Mouse (Mus musculus) monocyte, adult 5-6 weeks (primary cell): Measurements from ENCODE around the gene Cldn12. TPM values are rescaled to one million over a fixed set of nuclear protein-coding genes. Genes with fewer than 3 reads are reported as not detected.
A peak's percentile ranks its signal among the peaks of the same experiment; 100 is the strongest.

ENCODE experiments used
- ATAC-seq: fragments of 153-309, 156-312 bp; replicated peaks from 2 replicates; pipeline ENCODE4 v1.8.0; 2017; ENCODE audit warnings: mild to moderate bottlenecking; ENCODE audit not compliant: low TSS enrichment, insufficient number of reproducible peaks, severe bottlenecking, poor library complexity, low FRiP score
- total RNA-seq: library from RNA; stranded (forward); fragments of 200-1000, 200-491, 200-594 nt; gene quantifications from 3 replicates; pipeline ENCODE4 v1.2.3, GENCODE M21; 2017

Cldn12 gene
- total RNA-seq = 1.6 to 2.1 TPM (median 2.0 TPM) in 3 replicates

DNA sequence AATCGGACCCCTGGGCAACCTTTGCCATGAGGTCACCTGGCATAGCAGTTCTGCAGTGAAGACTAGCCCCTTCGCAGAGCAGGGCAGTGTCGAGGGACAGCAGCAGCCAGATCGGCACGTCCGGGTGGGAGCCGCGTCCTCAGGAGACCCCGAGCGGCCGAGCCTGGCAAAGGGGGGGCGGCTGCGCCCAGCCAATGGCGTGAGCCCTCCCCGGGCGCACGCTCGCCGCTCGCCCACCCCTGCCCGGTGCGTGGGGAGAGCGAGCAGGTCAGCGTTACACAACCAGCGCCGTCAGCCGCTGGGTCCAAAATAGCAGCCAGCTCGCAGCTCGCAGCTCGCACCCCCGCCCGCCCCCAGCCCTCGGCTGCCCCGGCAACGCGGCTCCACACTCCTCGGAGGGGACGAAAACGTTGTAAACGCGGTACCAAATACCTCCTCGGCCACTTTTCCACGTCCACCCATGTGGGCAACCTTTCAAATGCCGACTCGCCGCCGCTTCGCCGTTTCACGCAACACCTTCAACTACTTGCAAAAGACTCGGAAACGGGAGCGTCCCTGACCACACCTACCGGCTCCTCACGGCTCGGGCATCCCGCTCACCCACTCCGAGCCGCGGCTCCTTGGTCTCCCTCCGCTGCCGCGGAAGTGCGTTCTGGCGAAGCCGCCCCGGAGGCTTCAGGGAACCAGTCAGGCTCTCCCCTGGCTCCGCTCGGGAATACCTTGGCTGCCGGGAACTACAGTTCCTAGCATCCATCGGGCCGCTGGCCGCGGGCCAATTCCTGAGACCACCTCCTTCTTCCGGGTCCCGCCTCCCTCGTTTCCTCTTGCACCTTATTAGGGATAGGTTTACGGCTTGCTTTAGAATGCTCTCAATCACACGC lies at the start of gene Cldn12:
Gene Cldn12 (minus strand): TSS at position 763 of the 881 bp plus-strand sequence.
- ATAC-seq = peak; percentile 57; the same call in 1 of the 2 replicates

DNA sequence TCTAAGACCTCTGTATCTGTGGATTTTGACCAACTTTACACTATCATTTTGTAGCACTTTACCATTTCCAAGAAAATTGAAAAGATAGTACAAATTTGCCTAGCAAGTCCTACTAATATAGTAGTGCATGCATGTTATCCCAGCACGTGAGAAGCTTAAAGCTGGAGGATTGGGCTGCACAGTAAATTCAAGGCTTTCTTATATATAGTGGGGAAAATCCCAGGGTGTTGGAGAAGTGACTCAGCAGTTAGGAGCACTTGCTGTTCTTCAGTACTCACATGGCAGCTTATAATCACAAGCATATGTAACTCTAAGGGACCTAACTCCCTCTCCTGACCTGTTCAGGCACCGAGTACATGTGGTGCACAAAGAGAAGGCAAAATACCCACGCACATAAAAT lies 47.7 kb upstream of the Cldn12 start:
- no peak for ATAC-seq

DNA sequence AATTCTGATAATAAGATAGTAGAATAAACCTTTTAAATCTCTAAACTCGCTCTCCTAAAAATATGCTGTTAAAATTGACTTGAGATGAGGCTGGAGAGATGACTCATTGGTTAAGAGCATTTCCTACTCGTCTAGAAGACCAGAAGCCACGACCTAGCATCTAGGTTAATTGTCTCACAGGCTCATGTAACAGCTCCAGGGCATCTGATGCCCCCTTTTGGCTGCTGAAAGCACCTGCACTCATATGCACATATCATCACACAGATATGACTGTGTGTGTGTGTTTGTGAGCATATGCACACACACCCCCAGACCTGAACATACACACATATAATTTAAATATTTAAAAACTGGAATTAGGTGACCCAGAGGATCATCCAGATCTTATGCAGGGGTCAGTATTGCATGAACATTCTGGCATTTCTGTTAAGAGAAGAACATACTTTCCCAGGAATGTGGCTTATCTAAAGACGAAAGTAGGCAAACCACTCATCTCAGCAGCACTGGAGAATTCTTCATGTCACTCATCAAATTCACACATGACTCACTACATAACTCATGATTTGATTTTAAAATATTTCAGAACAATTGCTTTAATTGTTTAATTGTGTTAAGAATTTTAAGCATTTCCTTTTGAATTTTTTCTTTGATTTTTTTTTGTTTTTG lies 46.4 kb upstream of the Cldn12 start:
- ATAC-seq = no peak

DNA sequence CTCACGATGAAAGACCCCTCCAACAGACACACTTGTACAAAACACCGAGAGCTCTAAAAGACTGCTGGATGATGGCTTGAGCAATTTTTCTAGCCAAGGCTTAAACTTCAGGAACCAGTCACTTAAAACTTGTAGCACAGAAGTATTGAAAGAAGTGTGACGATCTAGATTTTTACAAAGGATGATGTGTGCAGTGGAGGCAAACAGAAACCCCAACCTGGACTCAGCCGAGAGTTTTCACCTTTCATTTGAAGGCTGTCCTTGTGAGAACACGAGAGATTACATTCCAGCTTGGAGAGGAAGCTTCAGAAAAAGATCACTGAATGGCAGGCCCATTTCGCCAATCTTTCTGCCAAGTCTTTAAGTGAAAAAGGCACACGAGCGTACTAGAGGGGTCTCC lies 45.0 kb upstream of the Cldn12 start:
- no peak for ATAC-seq

DNA sequence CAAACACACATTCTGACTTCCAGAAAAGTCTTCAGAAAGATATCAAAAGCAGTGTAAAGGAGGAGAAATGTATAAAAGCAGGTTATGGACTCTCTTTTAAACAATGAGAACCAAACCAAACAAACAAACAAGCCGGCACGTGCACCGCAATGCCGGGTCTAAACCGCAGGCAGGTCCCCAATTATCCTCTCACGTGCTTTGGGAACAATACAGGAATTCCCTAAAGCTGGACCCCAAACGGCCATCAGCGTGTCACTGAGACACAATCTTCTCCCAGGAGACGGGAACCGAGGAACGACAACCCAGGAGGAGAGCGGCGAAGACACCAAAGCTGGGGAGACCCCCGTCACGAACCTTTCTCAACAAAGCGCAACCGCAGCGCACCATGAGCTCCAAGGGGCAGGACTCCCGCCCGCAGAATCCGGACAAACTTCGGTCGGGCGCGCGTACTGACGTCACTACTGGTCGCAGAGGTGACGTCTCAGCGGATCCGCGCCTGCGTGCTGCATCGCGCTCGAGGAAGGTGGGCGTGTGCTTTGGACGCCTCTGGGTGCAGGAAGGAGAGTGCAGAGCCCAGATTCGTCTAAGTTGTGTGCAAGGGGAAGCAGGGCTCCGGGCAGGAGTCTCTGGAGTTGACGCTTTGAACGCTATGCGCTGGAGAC lies 44.5 kb upstream of the Cldn12 start, which contains the start of gene Gtpbp10:
Gene Gtpbp10 (minus strand): TSS at position 460 of the 662 bp plus-strand sequence.
- ATAC-seq = peak; percentile 97

DNA sequence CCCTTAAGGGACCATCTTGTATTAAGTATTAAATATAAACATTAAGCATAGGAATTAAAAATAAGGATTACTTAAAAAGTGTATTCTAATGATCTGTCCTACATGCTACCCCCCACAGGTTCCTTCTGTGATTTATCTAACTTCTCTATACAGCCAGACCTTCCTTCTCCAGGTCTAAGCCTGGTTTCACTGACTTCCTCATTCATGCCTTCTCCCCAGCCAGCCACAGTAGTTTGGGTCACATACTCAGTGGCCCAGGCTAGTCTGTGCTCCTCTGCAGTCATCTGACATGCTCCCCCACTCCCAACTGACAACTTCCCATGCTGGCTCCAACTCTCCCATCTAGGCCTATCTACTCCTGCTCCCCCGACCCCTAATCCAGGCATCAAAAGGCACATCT lies 36.4 kb upstream of the Cldn12 start:
- ATAC-seq = no peak

DNA sequence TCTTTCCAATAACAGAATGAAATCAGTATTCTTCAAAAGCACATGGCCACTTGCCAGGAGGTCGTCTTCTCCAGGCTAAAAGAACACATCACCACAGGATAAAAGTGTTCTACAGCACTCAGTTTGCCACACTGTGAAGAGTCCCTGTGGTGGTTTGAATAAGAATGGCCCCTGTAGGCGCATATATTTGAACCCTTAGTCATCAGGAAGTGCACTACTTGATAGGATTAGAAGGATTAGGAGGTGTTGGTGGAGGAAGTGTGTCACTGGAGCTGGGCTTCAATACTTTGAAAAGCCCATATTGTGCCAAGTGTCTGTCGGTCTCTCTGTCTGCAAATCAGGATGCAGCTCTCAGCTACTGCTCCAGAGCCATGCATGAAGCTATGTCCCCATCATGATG lies 25.6 kb upstream of the Cldn12 start:
- no peak for ATAC-seq

DNA sequence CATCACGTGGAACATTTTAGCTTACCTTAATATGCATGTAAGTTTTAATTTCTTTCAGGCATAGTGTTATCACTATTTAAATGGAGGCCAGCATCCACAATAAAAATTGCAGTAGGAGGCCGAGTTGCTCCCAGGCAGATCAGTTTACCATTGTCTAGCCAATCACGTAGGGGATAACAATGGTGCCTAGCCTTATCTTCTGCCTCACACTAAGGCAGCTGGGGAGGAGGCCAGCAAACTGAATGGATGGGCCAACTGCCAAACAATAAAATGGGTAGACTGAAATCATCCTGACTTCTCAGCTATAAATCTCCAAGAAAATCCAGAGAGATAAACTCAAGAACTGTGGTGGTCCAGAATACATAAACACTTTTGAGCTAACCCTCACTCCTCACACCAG lies 25.0 kb upstream of the Cldn12 start:
- ATAC-seq = no peak

DNA sequence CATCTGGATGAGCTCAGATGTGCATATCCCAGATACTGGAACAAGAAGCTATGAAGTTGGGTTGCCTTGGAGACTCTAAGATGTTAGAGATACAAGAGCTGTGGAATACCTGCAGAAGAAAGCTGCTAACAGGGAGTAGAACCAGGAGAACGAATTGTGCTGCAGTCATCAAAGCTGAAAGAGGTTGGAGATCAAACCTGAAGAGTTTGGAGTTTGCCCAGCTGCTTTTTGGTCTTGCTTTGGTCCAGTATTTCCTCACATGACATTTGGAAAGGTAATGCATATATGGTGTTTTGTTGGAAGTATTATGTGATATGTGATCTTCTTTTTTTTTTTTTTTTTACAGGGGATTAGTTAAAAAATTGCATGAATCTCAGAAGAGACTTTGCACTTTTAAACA lies 21.4 kb upstream of the Cldn12 start:
- ATAC-seq = no peak

DNA sequence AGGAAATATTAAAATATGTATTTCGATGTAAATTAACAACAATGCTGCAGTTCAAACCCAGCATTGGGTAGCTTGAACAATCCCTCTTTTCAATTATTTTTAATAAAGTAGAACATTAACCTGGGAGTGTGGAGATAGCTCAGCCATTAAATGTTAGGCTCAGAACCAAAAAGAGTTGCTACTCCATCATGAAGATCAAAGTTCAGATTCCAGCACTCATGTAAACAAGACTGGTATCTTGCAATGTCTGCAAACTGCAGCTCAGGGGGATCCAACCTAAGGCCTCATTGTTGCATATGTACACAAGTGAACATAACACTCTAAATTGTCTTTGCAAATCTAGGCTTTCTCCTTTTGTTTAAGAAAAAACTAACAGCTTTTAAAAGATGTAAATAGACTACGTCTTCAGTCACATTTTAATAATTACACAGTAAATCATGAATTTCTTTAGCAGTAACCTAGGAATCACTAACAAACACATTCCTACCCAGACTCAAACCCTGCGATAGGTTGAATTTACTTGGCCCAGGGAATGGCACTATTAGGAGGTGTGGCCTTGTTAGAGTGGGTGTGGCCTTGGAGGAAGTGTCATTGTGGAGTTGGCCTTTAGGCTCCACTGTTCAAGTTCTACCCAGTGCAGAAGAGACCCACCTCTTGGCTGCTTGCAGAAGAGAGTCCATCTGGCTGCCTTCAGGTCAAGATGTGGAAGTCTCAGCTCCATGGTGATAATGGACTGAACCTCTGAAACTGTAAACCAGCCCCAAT lies 19.1 kb upstream of the Cldn12 start:
- ATAC-seq = no peak

DNA sequence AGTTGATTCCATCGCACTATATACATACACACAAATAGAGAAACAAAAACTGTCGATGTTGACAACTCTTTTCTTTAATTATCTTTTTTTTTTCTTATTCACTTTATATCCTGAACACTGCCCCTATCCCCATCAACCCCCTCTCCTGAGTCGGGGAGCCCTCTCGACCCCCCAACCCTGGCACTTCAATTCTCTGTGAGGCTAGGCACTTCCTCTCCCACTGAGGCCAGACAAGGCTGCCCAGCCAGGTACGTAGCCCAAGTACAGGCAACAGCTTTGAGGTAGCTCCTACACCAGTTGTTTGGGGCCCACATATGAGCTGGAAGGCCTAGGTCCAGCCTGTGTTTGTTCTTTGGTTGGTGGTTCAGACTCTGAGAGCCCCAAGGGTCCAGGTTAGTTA lies 653 bp upstream of the Cldn12 start:
- ATAC-seq = no peak

DNA sequence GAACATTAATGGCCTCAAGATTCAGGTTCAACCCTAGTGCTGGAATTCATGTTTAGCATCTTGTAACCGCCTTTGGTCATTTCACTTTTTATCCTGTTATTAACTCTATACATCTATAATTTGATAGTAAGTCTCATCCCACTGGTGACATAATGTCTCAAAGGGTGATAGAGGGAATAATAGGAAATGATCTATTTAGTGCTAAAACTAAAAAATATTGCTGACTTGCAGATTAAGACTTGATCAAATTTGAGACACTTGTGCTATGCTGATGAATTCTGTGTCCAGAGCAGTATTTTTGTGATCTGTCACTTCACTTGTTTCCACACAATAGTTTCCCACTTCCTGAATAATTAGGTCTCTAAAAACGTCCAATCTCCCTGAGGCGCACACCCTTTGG lies 3.4 kb downstream of the Cldn12 start:
- ATAC-seq = no peak

DNA sequence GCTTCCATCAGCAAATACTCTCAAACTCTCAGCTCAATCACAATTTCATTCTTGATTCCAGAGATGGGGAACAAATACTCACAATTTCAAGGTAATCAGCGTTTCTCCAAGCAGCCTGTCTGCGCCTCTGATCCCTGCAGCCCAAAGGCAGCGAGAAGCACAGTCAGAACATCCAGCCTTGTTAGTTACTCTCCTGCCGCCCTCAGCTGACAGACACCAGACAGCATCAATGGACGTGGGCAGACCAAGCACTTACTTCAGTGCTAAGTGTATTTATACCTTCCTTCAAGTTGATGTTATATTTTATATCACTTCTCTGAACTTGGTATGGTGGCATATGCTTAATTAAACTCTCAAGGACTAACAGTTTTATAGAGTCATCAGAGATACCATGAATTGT lies 3.8 kb downstream of the Cldn12 start:
- ATAC-seq = no peak

DNA sequence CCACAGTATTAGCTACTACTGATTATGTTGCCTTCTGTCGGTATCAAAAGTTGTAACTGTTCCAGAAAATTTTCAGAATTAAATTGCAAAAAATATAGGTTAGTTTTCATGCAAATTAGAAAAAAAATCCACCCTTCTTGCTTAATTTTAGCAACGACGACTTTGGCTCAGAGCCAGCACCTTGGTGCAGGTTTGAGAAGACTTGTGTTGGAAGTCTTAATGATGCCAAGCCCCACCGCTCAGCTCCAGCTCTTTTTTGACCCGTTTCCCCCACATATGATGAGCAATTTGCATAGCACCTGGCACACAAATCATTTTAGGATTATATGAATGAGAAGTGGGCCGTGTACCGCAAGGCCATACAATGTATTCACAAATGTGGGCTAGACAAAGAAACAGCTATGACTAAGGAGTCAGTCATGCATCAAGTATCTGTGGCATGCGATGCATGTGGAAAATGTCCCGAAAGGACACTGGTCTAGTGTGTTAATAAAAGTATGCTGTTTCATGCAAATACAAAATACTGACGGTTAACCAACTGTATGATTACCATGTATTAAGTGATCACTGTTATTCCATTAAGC lies 4.4 kb downstream of the Cldn12 start:
- ATAC-seq = no peak

DNA sequence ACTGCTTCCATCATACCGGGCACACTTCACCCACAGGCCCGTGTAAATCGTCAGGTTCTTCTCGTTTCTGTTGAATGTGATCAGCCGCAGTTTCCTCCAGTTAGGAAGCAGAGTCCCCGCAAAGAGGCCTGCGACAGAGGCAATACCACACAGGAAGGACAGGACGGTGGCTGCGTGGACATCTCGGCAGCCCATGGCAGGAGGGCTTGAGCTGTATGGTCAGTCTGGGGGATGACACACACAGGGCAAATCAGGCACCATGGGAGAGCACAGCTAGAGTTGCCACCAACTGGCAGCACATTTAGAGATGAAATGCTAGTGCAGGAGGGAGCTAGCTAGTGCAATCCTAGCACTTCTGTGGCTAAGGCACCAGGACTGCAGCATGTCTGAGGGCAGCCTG lies 6.5 kb downstream of the Cldn12 start:
- no peak for ATAC-seq

DNA sequence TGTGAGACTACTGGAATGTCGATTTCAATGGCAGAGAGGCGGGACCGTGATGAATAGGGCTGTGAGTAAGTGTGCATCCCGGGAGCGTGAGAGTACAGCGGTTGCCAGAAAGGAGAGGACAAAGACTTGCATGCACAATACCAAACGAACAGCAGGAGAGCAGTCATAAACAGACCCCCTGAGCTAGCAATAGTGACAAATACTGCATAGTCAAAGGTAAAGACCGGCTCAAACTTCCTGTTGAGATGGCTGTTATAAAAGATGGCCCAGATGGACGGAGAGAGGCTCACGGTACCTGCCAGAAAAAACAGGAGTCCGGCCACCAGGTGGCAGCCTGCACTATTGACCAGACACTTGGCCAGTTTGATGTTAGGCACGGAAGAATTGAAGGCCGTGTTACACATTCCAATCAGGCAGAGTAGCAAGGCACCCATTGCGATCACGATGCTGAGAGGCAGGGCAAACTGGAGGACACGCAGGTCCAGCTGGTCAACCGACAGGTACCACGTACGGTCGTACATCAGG lies 7.0 kb downstream of the Cldn12 start:
- ATAC-seq = no peak

DNA sequence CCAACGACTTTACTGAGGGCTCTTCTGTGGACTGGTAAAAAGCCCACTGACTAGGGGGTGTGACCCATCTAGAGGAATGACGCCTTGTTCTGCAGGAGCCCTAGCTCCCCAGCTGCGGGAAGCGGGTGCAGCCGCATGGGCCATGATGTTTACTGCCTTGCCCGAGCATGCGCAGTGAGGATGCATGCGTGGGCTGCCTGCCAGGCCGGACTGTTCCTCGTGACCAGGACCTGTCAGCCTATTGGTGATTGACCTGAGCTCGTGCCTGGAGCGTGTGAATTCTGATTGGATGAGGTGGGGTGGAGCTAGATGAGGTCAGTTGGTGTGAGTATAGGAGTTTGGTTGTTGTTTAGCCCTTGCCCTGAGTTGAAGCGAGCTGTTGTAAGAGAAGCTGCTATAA lies 10.3 kb downstream of the Cldn12 start:
- no peak for ATAC-seq

DNA sequence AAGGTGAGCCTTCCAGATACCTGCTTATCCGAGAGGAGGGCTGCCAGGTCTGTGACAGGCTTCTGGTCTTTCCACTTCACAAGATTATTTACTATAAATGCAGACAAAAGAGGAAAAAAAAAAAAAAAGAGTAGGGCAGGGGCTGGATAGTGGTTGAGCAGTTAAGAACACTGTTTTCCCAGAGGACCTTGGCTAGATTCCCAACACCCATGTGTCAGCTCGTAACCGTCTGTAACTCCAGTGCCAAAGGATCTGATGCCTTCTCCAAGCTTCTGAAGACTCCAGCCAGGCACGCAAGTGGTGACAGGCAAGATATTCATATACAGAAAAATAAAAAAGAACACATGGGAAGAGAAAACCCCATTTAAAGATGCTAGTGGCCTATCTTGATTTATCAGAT lies 11.4 kb downstream of the Cldn12 start:
- no peak for ATAC-seq
